Mouse (Mus musculus) embryo, embryonic 11.5 days (tissue): ENCODE measurements around the gene Ube2z.
A peak's percentile ranks its signal among the peaks of the same experiment; 100 is the strongest.

Source experiments
- DNase-seq: peaks from one replicate; pipeline ENCODE4 v3.0.0-alpha.2; 2012; ENCODE audit warnings: low read depth, low spot score

Gene Ube2z

DNA sequence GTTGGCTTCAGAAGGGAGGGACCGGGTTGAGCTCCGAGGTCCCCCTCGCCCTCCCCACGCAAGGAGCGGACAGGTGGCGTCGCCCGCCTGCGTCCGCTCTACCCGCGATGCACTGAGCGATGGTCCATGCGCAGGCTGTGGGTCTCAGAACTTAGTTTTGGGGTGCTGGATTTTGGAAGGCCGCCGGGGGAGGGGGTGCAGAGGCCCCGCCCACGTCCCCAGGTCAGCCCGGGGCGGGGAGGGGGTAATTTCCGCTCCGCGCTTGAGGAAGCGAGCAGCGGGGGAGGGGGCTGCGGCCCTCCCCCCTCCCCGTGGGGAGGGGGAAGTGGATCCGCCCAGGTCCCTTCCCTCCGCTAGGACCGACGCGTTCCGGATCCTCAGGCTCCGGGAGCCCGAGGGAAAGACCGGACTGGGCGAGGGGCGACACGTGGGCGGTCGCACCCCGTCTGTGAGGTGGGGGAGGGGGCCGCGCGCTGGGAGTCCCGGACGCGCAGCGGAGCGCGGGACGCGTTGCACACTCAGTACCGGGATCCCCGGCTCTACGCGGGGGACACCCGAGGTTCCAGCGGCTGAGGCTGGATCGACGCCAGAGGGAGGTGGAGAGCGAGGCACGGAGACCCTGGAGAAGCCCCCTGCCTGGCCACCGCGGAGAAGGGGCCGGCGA is 58.2 kb downstream of the Ube2z start:
- peak; percentile 88 for DNase-seq

DNA sequence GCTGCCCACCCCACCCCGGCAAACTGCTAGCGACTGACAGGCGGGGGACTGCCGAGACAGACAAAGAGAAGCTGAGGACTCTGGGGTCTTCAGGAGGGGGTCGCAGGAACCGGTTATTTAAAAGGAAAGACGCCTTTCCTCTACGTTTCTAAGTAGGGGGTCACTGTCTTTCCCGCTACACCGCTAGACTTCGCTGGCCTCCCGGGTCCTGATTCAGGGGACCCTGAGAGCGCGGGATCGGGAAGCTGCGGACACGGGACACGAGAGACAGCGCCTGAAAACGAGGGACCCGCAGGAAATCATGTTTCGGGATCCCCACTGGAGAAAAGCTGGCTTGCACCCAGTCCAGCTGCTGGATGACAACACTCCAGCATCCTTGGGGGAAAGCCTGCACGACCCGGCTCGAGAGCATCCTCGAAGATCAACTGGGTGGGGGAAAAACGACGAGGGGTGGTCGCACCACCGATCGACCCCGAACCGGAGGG is 58.8 kb downstream of the Ube2z start:
- DNase-seq = no peak

DNA sequence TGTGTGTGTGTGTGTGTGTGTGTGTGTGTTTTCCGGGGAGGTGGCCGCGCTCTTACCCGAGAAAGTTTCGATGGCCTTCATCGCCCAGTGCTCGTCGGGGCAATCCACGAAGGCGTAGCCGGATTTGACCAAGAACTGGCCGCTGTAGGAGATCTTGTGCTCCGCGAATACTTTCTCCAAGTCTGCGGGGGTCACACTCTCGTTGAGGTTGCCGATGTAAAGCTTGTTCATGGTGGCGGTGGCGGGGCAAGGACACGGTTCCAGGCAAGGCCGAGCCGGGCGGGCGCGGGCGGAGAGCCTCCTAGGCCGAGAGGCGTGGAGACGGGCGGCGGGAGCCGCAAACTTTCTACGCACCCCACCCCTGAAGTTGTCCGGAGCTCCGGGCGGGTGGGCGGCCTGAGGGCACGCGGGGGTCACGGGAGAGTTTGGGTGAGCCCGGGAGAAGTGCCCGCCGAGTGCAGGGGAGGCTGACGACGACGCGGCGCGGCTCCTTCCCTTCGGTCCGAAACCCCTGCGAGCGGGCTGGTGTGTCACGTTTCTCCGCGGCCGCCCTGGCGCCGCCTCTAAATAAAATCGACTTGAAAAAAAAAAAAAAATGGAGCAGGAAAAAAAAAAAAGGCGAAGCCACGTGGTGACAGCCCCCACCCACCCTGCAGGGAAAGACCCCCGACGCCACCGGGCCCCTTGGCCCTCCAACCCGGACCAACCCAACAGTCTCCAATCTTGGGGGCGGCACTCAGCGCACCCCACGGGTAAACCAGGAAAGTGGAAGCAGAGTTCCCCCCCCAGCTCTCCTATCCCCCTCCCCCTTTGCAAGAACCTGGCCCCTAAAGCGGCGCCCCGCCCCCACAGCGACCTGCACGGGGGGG is 59.6 kb downstream of the Ube2z start, which contains the start of gene Igf2bp1:
TSS of gene Igf2bp1 (minus strand) at position 538 of the 869 bp plus-strand sequence.
- peak; percentile 69 for DNase-seq

GRCm38 (mm10) chr11:96004793-96005402 is 60.3 kb downstream of the Ube2z start:
- no peak for DNase-seq

DNA sequence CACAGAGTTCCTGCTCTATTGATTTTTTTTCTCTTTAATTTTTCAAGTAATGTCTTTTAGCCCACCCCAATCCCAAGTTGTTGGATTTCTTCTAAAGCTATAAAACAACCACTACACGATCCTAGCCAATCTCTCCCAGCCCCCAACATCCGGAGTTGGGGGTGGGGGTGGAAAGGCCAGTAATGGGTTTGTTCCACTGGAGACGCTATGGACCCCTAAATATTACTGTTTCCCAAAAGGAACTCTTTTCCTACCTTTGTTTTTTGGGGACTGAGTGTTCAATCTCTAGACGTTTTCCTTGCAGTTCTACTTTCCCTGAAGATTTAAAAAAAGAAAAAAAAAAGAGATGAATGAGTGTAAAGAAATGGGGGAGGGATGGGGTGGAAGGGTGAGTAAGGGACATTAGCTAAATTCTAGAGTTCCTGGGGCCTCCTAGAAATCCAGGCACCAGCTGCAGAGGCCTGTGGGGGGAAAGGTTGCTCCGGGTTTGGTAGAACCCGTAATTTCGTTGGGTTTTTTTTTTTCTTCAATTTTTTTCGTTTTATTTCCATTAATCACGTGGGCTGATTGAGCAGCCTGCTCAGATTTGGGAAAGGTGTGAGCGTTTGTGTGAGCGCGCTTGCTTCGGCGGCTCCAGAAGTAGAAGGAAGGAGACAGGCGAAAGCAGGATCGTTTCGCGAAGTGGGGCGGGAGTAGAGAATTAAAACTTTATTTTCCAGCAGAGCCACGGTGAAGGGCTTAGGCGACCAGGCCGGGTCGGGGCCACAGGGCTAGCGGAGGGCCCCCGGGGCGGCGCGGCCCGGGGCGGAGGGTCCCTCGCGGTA is 61.0 kb downstream of the Ube2z start:
- no peak for DNase-seq

GRCm38 (mm10) chr11:96003100-96003900 is 61.9 kb downstream of the Ube2z start:
- DNase-seq = no peak
